Comparison of ENCODE assay signal across 13 mouse cellular contexts in the genomic region with DNA sequence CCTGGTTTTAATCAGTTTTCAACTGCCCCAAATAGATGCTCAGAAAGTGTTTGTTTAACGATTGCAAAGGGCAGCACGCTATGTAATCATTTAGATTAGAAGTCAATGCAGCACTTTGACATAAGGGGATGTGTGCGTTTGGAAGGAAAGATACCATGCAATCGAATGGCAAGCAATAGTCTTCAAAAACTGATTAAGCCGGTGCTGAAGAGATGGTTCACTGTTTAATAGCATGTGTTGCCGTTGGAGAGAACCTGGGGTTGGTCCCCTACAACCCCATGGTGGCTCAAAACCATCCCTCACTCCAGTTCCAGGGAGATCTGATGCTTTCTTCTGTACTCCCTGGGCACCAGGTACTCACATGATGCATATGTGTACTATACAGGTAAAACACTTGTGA. TPM values are rescaled to one million over a fixed set of nuclear protein-coding genes. Genes with fewer than 3 reads are reported as not detected.
A peak's percentile ranks its signal among the peaks of the same experiment; 100 is the strongest.
DNase-seq lines count a peak whose midpoint lies in the region; ATAC-seq and TF ChIP-seq lines count a peak whose summit lies in the region.
"Had no signal": no experiment of that assay in that cellular context is flagged by ENCODE, and none has a peak within 500 bp of the region (broad histone marks: within the 10 kb centered on the region; RNA-seq: fewer than 3 reads in every experiment).

No protein-coding gene starts in this region.

- TF ChIP-seq CTCF in heart, postnatal 0 days (IDR thresholded peaks at IDR 0.05; ENCODE audit: low read depth), result no peak
- no peak for TF ChIP-seq CTCF in liver, postnatal 0 days (IDR thresholded peaks at IDR 0.05; ENCODE audit: low read depth)

- no peaks in the 10 kb centered on the region for H3K36me3 ChIP-seq in heart, embryonic 11.5 days (ENCODE audit: control insufficient read depth, insufficient read depth, low read length)
- no peaks in the 10 kb centered on the region for H3K36me3 ChIP-seq in megakaryocyte, embryonic 14.5 days (replicated peaks; ENCODE audit: low read length)
- H3K36me3 ChIP-seq in heart, postnatal 0 days (replicated peaks; ENCODE audit: control insufficient read depth, insufficient read depth, low read length), result no peaks in the 10 kb centered on the region
- no peaks in the 10 kb centered on the region for H3K36me3 ChIP-seq in liver, postnatal 0 days (replicated peaks; ENCODE audit: insufficient read depth, low read length)
- H3K36me3 ChIP-seq: embryonic facial prominence, embryonic 15.5 days; hindbrain, embryonic 15.5 days had no signal

- intact Hi-C loops in heart, postnatal 14 days (cut with DNase I), result no loop called here

- H3K9me3 ChIP-seq in heart, embryonic 11.5 days (replicated peaks; ENCODE audit: control insufficient read depth, low read length), result no peaks in the 10 kb centered on the region
- peaks cover 2% of the 10 kb centered on the region; the same call in 1 of the 2 replicates for H3K9me3 ChIP-seq in megakaryocyte, embryonic 14.5 days
- no peaks in the 10 kb centered on the region for H3K9me3 ChIP-seq in heart, postnatal 0 days (replicated peaks; ENCODE audit: control insufficient read depth, low read length)
- no peaks in the 10 kb centered on the region for H3K9me3 ChIP-seq in liver, postnatal 0 days (ENCODE audit: low read length)
- H3K9me3 ChIP-seq: embryonic facial prominence, embryonic 15.5 days; hindbrain, embryonic 15.5 days had no signal

- no peak for ATAC-seq in heart, embryonic 11.5 days (replicated peaks; ENCODE audit: insufficient number of reproducible peaks, low FRiP score, low TSS enrichment)
- no peak for ATAC-seq in megakaryocyte, adult 5-6 weeks (ENCODE audit: poor library complexity, severe bottlenecking)
- no peak for ATAC-seq in heart, postnatal 0 days (ENCODE audit: insufficient read depth, low read depth)
- no peak for ATAC-seq in liver, postnatal 0 days

- H3K27ac ChIP-seq in heart, embryonic 11.5 days (ENCODE audit: low read depth, low read length), result 0 out of 2 replicates have a peak overlapping the region, but pooled peaks have one; percentile 8
- peak overlapping the region; percentile 27; the same call in 1 of the 2 replicates for H3K27ac ChIP-seq in heart, postnatal 0 days (ENCODE audit: low read depth)
- peak overlapping the region; percentile 98 for H3K27ac ChIP-seq in liver, postnatal 0 days (ENCODE audit: low read depth)
- H3K27ac ChIP-seq: embryonic facial prominence, embryonic 15.5 days; hindbrain, embryonic 15.5 days had no signal

- 53% methylated on average over 6 of the region's 6 CpGs for WGBS in heart, embryonic 11.5 days (ENCODE audit: insufficient replicate concordance)
- WGBS in heart, postnatal 0 days, result 56% methylated on average over 6 of the region's 6 CpGs
- WGBS in liver, postnatal 0 days (ENCODE audit: insufficient replicate concordance), result 41% methylated on average over 6 of the region's 6 CpGs

- peak overlapping the region; percentile 65 for H3K4me2 ChIP-seq in heart, embryonic 11.5 days
- H3K4me2 ChIP-seq in heart, postnatal 0 days (ENCODE audit: low read depth, low read length), result peak overlapping the region; percentile 60; the same call in 1 of the 2 replicates
- H3K4me2 ChIP-seq in liver, postnatal 0 days (ENCODE audit: low read depth, low read length), result peak overlapping the region; percentile 80

- TF ChIP-seq EP300 in heart, postnatal 0 days (IDR thresholded peaks at IDR 0.05; ENCODE audit: low read depth), result no peak
- no peak for TF ChIP-seq EP300 in liver, postnatal 0 days (IDR thresholded peaks at IDR 0.05; ENCODE audit: low read depth)

- no peak overlapping the region for H3K9ac ChIP-seq in heart, embryonic 11.5 days (ENCODE audit: low read depth, low read length)
- no peak overlapping the region for H3K9ac ChIP-seq in heart, postnatal 0 days (replicated peaks; ENCODE audit: low read depth, low read length)
- H3K9ac ChIP-seq in liver, postnatal 0 days (replicated peaks), result peak overlapping the region; percentile 78
- H3K9ac ChIP-seq: embryonic facial prominence, embryonic 15.5 days; hindbrain, embryonic 15.5 days had no signal

- no peak overlapping the region for H3K4me3 ChIP-seq in heart, embryonic 11.5 days (ENCODE audit: low read depth, low read length)
- peak overlapping the region; percentile 95 for H3K4me3 ChIP-seq in megakaryocyte, embryonic 14.5 days (replicated peaks)
- no peak overlapping the region for H3K4me3 ChIP-seq in heart, postnatal 0 days (ENCODE audit: low read depth, low read length)
- H3K4me3 ChIP-seq in liver, postnatal 0 days (ENCODE audit: low read depth, low read length), result peak overlapping the region; percentile 74

- no peak for DNase-seq in heart, postnatal 14 days
- DNase-seq in heart, postnatal 0 days (ENCODE audit: low spot score), result no peak
- no peak for DNase-seq in liver, postnatal 0 days
- no peak for DNase-seq in gastrocnemius, postnatal 4 days (ENCODE audit: low spot score in 2 of 2)
- DNase-seq in cerebellum, adult 18-20 months, result no peak
- DNase-seq: adrenal gland, postnatal 25 days; cerebellum, adult 9-11 months; lung, adult 18-20 months had no signal

- H3K27me3 ChIP-seq in heart, embryonic 11.5 days (ENCODE audit: control insufficient read depth, insufficient read depth, low read length), result no peaks in the 10 kb centered on the region
- no peaks in the 10 kb centered on the region for H3K27me3 ChIP-seq in megakaryocyte, embryonic 14.5 days (replicated peaks)
- H3K27me3 ChIP-seq in heart, postnatal 0 days (ENCODE audit: control insufficient read depth, insufficient read depth, low read length), result no peaks in the 10 kb centered on the region
- no peaks in the 10 kb centered on the region for H3K27me3 ChIP-seq in liver, postnatal 0 days (ENCODE audit: insufficient read depth, low read length)
- H3K27me3 ChIP-seq: embryonic facial prominence, embryonic 15.5 days; hindbrain, embryonic 15.5 days had no signal

- H3K4me1 ChIP-seq in heart, embryonic 11.5 days (ENCODE audit: control insufficient read depth, insufficient read depth, low read length), result peaks cover 10% of the 10 kb centered on the region
- peaks cover 50% of the 10 kb centered on the region for H3K4me1 ChIP-seq in megakaryocyte, embryonic 14.5 days
- H3K4me1 ChIP-seq in heart, postnatal 0 days (ENCODE audit: control insufficient read depth, insufficient read depth), result peaks cover 8% of the 10 kb centered on the region
- peaks cover 21% of the 10 kb centered on the region for H3K4me1 ChIP-seq in liver, postnatal 0 days (ENCODE audit: insufficient read depth)

RNA-seq across cellular contexts. Expression of gene Elovl5, which starts 4.9 kb away (rescaled TPM):
- 91.2 and 102 TPM in 2 replicates for polyA plus RNA-seq in heart, embryonic 11.5 days (2014; fragmentation: Nextera tagmentation; extraction: Ambion mirVana)
- 10 to 100 TPM; 44.9 to 54.1 TPM for total RNA-seq in heart, postnatal 14 days (2021)
- 2.0 TPM in 1 of 2 replicates, not detected in the other for polyA plus RNA-seq in megakaryocyte, embryonic 14.5 days (2012; ENCODE audit: insufficient read depth, low replicate concordance)
- total RNA-seq in megakaryocyte, adult 5-6 weeks (2015), result 45.0 and 49.3 TPM in 2 replicates
- 52.0 and 52.8 TPM in 2 replicates for total RNA-seq in megakaryocyte, adult 5-6 weeks (2017)
- 53.3 and 80.1 TPM in 2 replicates for total RNA-seq in heart, postnatal 0 days (2014; rRNA removed; ENCODE audit: low replicate concordance)
- polyA plus RNA-seq in heart, postnatal 0 days (2015; fragmentation: Nextera tagmentation; extraction: Ambion mirVana), result 47.1 and 48.4 TPM in 2 replicates
- polyA plus RNA-seq in liver, postnatal 0 days (2015; fragmentation: Nextera tagmentation; extraction: Ambion mirVana), result 107 and 112 TPM in 2 replicates
- total RNA-seq in gastrocnemius, postnatal 4 days (2021), result 10 to 100 TPM; 32.3 to 37.0 TPM

Comparison
In these comparisons a context has a peak if more than half of its experiments do, and no peak if none do; other contexts are left out.
1. H3K27ac ChIP-seq: peak in every context shown above with its lines; median percentile 98 in liver, postnatal 0 days; 27 in heart, postnatal 0 days; 8 in heart, embryonic 11.5 days.
2. H3K4me3 ChIP-seq: peak in megakaryocyte, embryonic 14.5 days (single experiment) and liver, postnatal 0 days (single experiment); none in heart, embryonic 11.5 days (single experiment) and heart, postnatal 0 days (single experiment).
3. Peak in every context shown above with its lines, with median percentiles within 50 percentile points of each other: H3K4me2 ChIP-seq.